Mouse (Mus musculus) neural tube, embryonic 10.5 days (tissue): ENCODE results near the gene Pdgfb.
A peak's percentile ranks its signal among the peaks of the same experiment; 100 is the strongest.

Source experiments
- DNase-seq: peaks from one replicate; pipeline ENCODE4 v3.0.0-alpha.2; 2017; ENCODE audit warnings: low spot score; ENCODE audit errors: extremely low spot score

Pdgfb gene

DNA sequence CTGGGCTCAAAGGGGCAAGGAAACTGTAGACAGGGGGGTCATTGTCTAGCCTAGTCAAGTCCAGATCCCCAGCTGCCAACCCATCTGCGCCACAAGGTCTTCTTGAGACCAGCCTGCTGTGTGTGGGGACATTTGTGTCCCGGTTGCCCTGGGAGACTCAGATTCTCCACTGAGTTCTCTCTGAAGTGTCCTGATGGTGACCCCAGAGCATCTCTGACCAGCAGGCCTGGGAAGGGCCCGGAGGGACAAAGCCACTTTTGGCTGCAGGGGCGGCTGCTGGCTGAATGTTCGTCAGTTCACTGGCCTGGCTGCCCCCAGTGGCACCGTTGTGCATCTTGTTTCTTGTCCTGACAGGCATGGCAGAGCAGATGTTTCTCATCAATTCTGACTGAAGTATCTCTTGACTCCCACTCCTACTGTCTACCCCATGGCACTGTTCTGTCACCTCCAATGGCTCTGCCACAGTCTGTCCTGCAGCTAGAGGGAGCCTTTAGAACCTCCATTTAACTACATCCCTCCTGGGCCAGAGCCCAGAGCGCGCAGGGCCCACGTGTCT, 53.3 kb downstream of the Pdgfb start:
- peak; percentile 39 for DNase-seq

DNA sequence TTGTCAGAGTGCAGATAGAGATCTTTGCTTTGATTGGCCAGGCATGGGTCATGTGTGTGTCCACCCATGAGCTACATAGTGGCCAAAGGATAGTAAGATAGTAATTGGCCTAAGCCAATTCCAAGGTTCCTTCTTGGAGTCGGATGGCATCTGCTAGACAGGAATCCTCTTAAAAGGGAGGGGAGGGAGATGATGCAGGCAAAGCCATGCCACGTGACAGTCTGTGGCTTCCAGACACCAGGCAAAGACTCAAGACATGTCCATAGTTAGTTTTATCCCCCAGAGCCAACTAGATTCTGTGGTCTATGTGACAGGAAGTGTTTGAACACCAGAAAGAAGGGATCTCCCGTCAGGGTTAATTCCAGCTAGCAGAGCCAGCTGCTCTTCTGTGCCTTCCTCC, 56.4 kb downstream of the Pdgfb start:
- no peak for DNase-seq

DNA sequence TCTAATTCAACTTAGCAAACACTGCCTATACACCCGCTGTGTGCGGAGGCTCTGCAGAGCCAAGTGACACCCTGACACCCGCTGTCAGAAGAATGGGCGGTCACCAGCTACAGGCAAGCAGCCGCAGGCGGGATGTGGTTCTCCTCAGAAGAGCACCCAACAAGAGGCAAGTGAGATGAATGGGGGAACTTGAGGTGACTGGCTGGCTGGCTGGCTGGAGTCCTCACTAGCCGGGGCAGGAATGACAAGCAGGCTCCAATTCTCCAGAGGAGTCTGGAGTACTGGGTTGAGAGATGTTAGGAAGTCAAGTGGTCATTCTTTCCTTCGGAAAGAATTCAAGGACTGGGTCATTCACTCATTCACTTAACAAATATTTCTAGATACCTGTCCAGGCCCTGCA, 58.2 kb downstream of the Pdgfb start:
- DNase-seq, result no peak

DNA sequence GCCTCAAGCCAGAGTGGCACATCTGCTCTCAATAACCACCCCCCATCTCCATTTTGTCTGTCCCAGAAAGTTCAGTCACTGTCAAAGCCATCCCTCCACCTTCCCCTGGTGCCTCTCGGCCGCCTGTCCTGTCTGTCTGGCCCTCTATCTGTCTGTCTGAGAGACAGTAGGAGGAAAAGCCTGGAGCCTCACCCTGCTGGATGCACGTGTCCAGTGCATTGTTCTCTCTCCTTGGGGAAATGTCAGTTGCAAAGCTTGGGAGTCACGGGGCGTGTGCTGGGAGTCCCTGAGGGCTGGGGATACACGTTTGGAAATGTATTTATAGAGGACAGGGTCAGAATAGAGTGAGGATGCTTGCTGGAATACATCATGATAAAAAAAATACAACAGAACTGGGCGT, 61.3 kb downstream of the Pdgfb start:
- no peak for DNase-seq

DNA sequence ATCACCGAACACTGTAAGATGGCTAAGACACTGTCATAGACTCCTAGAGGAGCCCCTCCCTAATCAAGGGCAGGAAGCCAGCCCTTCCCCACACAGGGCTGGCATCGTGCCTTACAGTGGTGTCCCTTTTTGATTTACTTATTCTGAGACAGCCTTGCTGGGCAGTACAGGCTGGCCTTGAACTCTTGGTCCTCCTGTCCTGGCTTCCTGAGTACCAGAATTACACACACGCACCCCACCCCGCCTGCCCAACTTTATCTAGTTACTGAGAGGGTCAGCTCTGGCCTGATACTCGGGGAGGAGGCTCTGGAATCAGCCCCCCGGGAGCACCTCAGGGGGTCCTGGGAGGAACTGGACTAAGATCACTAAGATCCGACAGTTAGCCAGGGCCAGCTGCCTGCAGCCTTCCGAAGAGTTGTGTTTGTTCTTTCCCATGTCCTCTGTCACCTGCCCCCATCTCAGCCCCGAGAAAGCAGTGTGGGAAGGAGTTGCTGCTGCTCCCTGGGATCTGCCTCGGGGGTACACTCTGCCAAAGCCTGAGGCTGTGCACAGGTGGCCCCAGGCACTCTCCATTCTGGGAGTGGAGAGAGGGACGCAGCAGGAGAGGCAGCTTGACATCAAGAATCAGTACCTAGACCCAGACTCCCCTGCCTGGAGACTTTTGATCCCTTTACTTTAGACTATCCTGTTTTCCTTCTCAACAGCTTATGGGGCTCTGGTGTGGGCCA, 62.1 kb downstream of the Pdgfb start:
- DNase-seq, result no peak

DNA sequence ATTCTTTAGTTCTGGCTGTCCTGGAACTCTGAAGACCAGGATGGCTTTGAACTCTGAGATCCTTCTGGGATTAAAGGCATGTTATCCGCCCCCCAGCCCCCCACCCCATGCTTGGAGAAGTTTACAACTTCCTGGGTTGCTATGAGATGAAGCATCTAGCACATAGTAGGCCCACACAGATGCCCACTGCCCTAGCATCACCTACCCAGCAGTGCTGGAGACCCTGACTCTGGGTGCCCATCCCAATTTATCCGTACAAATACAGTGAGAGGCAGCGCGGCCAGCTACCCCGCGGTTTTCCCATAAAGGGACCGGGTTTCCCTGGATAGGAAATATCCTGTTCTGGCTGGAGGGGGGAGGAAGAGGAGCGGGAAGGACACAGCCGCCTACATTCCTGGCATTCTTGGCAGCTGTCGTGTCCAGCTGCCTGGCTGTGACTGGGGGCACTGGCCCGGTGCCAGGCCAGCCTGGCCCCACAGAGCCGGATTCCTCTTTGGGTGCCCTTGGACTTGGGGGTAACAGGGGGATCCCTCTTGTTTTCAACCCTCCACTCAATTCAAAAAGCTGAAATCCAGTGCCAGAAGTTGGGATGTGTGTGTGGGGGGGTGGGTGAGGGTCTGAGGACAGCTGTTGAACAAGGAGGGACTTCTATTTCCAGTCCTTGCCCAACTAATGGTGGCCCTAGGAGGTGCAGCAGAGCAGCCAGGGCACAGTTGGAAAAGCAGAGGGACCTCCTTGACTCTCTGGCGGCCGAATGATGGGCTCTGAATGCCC, 62.9 kb downstream of the Pdgfb start:
- no peak for DNase-seq

DNA sequence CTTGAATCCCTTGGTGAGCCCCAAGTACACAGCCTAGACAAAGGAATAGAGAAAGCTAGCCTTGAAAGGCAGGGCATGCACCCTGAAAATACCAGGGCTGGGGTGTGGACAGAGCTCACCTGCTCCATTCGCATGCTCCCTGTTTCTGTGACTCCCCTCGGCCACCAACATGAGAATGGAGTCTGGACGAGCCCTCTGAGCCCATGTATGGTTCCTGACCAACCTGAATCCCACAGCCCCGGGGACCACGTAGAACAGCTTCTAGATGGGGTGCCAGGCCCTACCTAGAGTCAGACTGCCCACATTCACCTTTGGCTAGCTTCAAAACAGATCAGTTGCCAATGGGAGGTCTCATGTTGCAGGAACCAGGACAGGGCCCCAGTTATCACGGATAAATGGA, 63.6 kb downstream of the Pdgfb start:
- no peak for DNase-seq

DNA sequence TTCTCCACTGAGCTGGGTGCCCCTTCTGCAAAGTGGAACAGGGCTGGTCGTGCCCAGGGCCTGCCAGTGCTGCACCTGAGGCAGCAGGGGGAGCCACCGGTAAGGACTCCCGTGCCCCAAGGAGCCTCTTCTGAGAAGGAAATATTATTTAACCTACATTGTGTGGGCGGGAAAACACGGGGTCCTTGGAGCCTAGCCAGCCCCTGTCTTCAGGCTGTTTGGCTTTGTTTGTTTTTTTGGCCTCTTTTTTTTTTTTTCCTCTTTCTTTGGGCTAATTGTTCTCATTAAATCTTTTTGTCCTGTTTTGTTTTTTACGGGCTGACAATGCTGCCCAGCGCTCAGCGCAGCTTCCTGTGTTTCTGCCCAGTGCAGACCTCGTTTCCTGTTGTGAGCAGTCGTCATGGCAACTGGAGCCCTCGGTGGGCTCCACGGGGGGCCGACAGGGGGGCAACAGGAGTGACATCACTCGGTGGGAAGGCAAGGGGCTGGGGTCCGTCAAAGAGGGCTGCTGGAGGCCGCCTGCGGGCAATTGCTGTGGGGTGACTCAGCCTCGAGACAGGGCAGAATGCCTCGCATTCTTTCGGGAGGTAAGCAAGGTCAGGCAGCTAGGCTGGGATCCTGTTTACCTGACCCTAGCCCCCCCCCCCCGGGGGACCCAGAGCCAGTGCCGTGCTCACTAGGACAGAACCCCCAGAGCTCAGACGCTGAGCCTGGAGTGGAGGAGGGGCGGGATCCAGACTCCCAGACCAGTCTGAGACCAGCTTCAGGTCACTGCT, 64.3 kb downstream of the Pdgfb start:
- peak; percentile 81 for DNase-seq

DNA sequence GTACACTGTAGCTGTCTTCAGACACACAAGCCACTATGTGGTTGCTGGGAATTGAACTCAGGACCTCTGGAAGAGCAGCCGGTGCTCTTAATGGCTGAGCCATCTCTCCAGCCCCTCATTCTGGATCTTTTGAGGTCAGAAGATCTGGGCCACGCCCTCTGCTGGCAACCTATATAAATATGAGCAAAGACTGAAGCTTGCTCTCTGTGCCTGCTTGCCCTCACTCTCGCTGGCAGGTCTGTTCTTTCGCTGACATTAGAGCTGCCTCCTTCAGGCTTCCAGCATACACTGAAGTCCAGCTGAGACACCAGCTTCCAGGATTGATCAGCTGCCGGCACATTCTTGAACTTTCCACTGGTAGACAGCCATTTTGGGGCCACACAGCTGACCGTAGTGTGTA, 67.1 kb downstream of the Pdgfb start:
- DNase-seq, result no peak

DNA sequence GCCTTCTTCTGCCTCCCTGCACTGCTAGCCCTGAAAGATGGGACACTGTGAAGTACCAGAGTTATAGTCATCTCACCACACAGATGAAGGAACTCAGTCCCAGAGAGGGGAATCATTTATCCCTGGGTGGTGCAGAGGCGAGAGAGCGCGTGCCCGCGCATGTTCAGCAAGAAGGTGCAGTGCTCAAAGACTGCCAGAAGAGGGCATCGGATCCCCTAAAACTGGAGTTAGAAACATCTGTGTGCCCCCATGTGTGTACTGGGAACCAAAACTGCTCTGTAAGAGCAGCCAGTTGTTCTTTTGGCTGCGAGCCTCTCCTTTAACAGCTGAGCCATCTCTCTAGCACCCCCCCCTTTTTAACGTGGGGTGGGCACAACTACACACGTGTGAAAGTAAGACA, 68.0 kb downstream of the Pdgfb start:
- no peak for DNase-seq

DNA sequence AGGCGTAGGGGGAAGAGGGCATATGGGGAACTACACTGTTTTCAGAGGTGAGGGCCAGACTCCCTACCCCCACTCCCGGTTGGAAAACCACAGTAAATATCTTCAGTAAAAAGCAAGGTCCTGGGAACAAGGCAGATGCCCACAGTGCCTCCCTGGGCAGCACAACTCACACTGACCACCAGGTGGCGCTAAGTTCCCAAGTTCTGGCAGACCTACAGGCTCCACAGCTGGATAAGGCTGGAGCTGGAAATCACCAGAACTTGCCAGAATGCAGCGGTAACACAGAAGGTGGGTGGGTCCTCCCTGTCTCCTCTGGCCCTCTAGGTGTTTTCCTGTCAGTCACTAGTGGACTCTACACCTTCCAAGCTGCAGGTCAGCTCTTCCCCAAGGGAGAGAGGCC, 68.8 kb downstream of the Pdgfb start:
- DNase-seq, result peak; percentile 91
